Mouse (Mus musculus): ENCODE measurements around the gene Hk3. TPM values are rescaled to one million over a fixed set of nuclear protein-coding genes. Genes with fewer than 3 reads are reported as not detected.

Hk3 gene
- polyA plus RNA-seq (2014; fragmentation: Nextera tagmentation; extraction: Ambion mirVana): 1.8 and 2.1 TPM in 2 replicates

DNA sequence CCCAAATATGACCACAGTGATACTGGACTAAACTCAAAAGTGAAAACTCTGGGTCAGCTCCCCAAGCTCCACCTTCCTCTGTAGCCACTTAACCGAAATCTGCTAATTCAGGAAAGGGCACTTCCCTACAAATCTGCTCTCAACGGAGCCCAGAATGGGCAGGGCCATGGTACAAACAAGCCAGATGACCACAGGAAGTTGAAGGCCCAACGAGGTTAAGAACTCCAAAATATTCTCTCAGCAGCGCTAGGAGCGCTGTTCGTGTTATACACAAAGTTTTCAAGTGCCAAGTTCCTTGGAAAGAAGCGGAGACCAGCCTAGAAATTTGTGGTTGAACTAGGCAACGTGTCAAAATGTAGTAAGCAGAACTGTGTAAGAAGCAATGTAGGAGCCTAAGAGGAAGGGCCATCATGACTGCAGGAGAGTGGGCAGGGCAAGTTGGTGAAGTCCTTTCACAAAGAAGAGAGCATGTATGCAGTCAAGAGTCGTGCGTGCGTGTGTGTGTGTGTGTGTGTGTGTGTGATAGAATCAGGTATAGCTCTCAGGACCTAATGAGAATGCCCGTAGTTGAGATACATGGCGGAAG lies at the start of gene Hk3:
Gene Hk3, minus strand, starts transcription at position 192 of the 586 bp plus-strand sequence.
- ATAC-seq (ENCODE audit: low read depth) (no peak), DNase-seq (ENCODE audit: low spot score) (no peak)
- Histone ChIP-seq H3K9me3 (ENCODE audit: control insufficient read depth, low read length) (no peaks in the 10 kb centered on the region), H3K36me3 (ENCODE audit: control insufficient read depth, insufficient read depth, low read length) (no peaks in the 10 kb centered on the region), H3K4me3 (ENCODE audit: low read depth, low read length) (no peak within 1 kb of the TSS), H3K27ac (replicated peaks; ENCODE audit: low read depth, low read length) (no peak within 1 kb of the TSS), H3K27me3 (replicated peaks; ENCODE audit: control insufficient read depth, insufficient read depth, low read length) (no peaks in the 10 kb centered on the region), H3K9ac (ENCODE audit: low read depth, low read length) (no peak within 1 kb of the TSS), H3K4me1 (ENCODE audit: control insufficient read depth, insufficient read depth, low read length) (no peaks in the 10 kb centered on the region), H3K4me2 (ENCODE audit: low read depth, low read length) (no peak within 1 kb of the TSS)
- 86% methylated on average over 13 of the region's 13 CpGs for WGBS

DNA sequence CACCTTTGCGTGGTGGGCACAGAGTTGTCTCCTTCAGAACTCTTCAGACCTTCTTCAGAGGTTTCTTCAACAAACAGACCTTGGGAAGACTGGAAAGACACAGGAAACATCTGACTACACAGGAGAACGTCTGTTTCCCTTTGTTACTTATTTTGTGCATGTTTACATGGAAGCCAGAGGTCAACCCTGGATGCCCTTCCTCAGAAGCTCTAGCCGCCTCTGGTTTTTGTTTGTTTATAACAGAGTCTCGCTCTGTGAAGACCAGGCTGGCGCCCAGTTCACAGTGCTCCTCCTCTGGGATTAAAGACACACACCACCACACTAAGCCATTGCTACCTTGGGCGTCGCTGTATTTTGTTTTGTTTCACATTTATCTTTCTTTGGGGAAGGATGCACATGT lies 48.5 kb upstream of the Hk3 start:
- no peak for DNase-seq (ENCODE audit: low spot score)
- Histone ChIP-seq H3K9ac (ENCODE audit: low read depth, low read length) (no peak overlapping the region), H3K36me3 (ENCODE audit: control insufficient read depth, insufficient read depth, low read length) (peaks cover 12% of the 10 kb centered on the region; the same call in 1 of the 2 replicates), H3K4me1 (ENCODE audit: control insufficient read depth, insufficient read depth, low read length) (no peaks in the 10 kb centered on the region), H3K4me3 (ENCODE audit: low read depth, low read length) (no peak overlapping the region), H3K27ac (replicated peaks; ENCODE audit: low read depth, low read length) (no peak overlapping the region), H3K27me3 (replicated peaks; ENCODE audit: control insufficient read depth, insufficient read depth, low read length) (no peaks in the 10 kb centered on the region), H3K4me2 (ENCODE audit: low read depth, low read length) (no peak overlapping the region), H3K9me3 (ENCODE audit: control insufficient read depth, low read length) (no peaks in the 10 kb centered on the region)
- no peak for ATAC-seq (ENCODE audit: low read depth)
- WGBS: 59% methylated on average over 7 of the region's 7 CpGs

DNA sequence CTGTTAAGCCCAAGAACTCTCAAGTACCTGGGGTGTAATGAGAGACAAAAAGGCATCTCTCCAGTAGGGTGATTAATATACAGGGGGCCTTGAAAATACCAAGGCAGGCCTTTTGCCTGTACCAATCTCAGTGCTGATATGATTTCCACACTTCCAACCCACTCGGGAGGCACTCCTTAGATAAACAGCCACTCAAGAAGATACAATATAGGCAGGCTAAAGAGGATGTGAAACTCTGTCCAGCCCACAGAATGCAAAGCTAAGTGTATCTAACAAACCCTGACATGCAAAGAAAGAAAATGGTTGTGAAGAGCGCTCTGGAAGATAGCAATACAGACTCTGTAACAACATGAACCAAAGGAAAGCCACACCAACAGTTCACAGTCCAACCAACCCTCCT lies 42.1 kb upstream of the Hk3 start:
- DNase-seq (ENCODE audit: low spot score): no peak
- Histone ChIP-seq H3K9ac (ENCODE audit: low read depth, low read length) (no peak overlapping the region), H3K27ac (replicated peaks; ENCODE audit: low read depth, low read length) (no peak overlapping the region), H3K4me2 (ENCODE audit: low read depth, low read length) (no peak overlapping the region), H3K36me3 (ENCODE audit: control insufficient read depth, insufficient read depth, low read length) (peaks cover 22% of the 10 kb centered on the region), H3K9me3 (ENCODE audit: control insufficient read depth, low read length) (no peaks in the 10 kb centered on the region), H3K27me3 (replicated peaks; ENCODE audit: control insufficient read depth, insufficient read depth, low read length) (no peaks in the 10 kb centered on the region), H3K4me3 (ENCODE audit: low read depth, low read length) (no peak overlapping the region), H3K4me1 (ENCODE audit: control insufficient read depth, insufficient read depth, low read length) (no peaks in the 10 kb centered on the region)
- 92% methylated on average over 2 of the region's 2 CpGs for WGBS
- no peak for ATAC-seq (ENCODE audit: low read depth)

DNA sequence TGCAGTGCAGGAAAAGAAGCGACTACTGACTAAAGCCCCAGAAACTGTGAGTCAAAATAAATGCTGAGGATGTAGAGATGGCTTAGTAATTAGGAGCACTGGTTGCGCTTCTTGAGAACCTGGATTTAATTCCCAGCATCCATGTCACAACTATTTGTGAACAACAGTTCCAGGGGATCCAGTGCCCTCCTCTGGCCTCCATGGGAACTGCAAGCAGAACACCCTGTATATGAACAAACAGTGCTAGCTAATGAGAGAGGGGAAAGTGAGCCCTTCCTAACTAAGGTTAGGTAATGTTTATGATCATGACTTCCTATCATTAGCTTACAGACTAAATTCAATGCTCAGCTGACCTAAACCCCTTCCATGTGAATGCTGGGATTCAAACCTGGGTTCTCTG lies 36.9 kb upstream of the Hk3 start:
- ATAC-seq (ENCODE audit: low read depth): no peak

DNA sequence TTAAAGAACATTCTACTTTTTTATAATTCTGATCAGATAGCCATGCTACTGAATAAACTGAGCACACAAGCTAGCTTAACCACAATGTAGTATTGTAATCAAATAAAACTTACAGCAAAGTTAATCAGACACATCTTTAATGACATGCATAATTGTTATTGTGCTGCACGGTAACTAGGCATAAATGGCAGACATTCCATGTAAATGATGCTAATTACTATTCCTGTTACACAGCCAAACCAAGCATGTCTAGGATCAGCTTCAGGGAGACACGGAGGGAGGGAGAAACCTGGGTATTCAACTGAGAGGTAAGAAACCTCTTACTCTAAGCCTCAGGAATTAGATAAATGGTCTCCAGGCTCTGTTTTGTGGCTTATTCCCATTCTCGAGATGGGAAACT lies 26.5 kb upstream of the Hk3 start:
- peaks cover 17% of the 10 kb centered on the region; the same call in 1 of the 2 replicates for H3K36me3 ChIP-seq (ENCODE audit: control insufficient read depth, insufficient read depth, low read length)
- no peaks in the 10 kb centered on the region for H3K9me3 ChIP-seq (ENCODE audit: control insufficient read depth, low read length)
- no peak for DNase-seq (ENCODE audit: low spot score)
- H3K4me1 ChIP-seq (ENCODE audit: control insufficient read depth, insufficient read depth, low read length): no peaks in the 10 kb centered on the region
- 67% methylated on average over 3 of the region's 3 CpGs for WGBS
- H3K9ac ChIP-seq (ENCODE audit: low read depth, low read length): no peak overlapping the region
- no peak overlapping the region for H3K4me2 ChIP-seq (ENCODE audit: low read depth, low read length)
- H3K27ac ChIP-seq (replicated peaks; ENCODE audit: low read depth, low read length): no peak overlapping the region
- no peaks in the 10 kb centered on the region for H3K27me3 ChIP-seq (replicated peaks; ENCODE audit: control insufficient read depth, insufficient read depth, low read length)
- ATAC-seq (ENCODE audit: low read depth): no peak
- no peak overlapping the region for H3K4me3 ChIP-seq (ENCODE audit: low read depth, low read length)

More for the DNA sequence above, 36.9 kb upstream of the Hk3 start:
- WGBS: 95% methylated on average over 2 of the region's 2 CpGs
- Histone ChIP-seq H3K4me2 (ENCODE audit: low read depth, low read length) (no peak overlapping the region), H3K9me3 (ENCODE audit: control insufficient read depth, low read length) (no peaks in the 10 kb centered on the region), H3K36me3 (ENCODE audit: control insufficient read depth, insufficient read depth, low read length) (peaks cover 30% of the 10 kb centered on the region), H3K4me1 (ENCODE audit: control insufficient read depth, insufficient read depth, low read length) (no peaks in the 10 kb centered on the region), H3K4me3 (ENCODE audit: low read depth, low read length) (no peak overlapping the region), H3K9ac (ENCODE audit: low read depth, low read length) (no peak overlapping the region), H3K27ac (replicated peaks; ENCODE audit: low read depth, low read length) (no peak overlapping the region), H3K27me3 (replicated peaks; ENCODE audit: control insufficient read depth, insufficient read depth, low read length) (no peaks in the 10 kb centered on the region)
- DNase-seq (ENCODE audit: low spot score): no peak

DNA sequence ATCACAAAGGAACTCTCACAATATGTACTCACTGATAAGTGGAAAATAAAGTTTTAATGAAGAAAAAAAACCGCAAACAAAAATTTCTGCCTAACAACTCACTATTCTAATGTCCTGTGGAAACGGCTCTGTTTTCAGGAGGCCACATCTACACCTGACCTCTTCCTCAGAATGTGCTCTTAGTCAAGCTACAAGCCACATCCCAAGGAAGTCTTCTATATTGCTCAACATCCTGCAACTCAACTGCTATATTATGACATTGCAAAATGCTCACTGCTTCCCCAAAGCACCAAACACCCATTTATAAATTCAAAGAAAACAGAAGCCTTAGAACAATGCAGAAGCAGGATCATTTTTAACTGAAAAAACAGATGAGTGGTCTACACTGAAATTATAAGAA lies 18.8 kb upstream of the Hk3 start:
- 98% methylated on average over 2 of the region's 2 CpGs for WGBS
- Histone ChIP-seq H3K4me3 (ENCODE audit: low read depth, low read length) (no peak overlapping the region), H3K4me2 (ENCODE audit: low read depth, low read length) (no peak overlapping the region), H3K9ac (ENCODE audit: low read depth, low read length) (no peak overlapping the region), H3K9me3 (ENCODE audit: control insufficient read depth, low read length) (no peaks in the 10 kb centered on the region), H3K4me1 (ENCODE audit: control insufficient read depth, insufficient read depth, low read length) (no peaks in the 10 kb centered on the region), H3K36me3 (ENCODE audit: control insufficient read depth, insufficient read depth, low read length) (peaks cover 19% of the 10 kb centered on the region), H3K27ac (replicated peaks; ENCODE audit: low read depth, low read length) (no peak overlapping the region), H3K27me3 (replicated peaks; ENCODE audit: control insufficient read depth, insufficient read depth, low read length) (no peaks in the 10 kb centered on the region)
- no peak for DNase-seq (ENCODE audit: low spot score)
- no peak for ATAC-seq (ENCODE audit: low read depth)

DNA sequence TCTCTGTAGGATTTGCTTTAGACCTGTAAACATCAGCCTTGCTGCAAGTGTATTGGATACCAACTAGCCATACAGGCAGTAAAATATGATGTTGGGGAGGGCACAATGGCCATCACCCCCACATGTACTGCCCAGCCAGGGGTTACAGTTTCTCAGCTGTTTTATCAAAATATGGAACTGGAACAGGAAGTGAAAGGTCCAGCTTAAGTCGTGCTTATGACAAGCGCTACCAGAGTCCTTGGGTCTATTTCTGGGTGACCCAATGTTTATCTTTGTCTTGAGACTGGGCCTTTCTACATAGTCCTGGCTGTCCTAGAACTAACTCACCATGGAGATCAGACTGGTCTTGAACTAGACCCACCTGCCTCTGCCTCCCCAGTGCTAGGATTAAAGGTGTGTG lies 3.0 kb upstream of the Hk3 start:
- Histone ChIP-seq H3K27me3 (replicated peaks; ENCODE audit: control insufficient read depth, insufficient read depth, low read length) (no peaks in the 10 kb centered on the region), H3K9ac (ENCODE audit: low read depth, low read length) (no peak overlapping the region), H3K4me3 (ENCODE audit: low read depth, low read length) (no peak overlapping the region), H3K4me2 (ENCODE audit: low read depth, low read length) (no peak overlapping the region), H3K27ac (replicated peaks; ENCODE audit: low read depth, low read length) (no peak overlapping the region), H3K9me3 (ENCODE audit: control insufficient read depth, low read length) (no peaks in the 10 kb centered on the region), H3K4me1 (ENCODE audit: control insufficient read depth, insufficient read depth, low read length) (no peaks in the 10 kb centered on the region), H3K36me3 (ENCODE audit: control insufficient read depth, insufficient read depth, low read length) (peaks cover 15% of the 10 kb centered on the region)
- DNase-seq (ENCODE audit: low spot score) (no peak), ATAC-seq (ENCODE audit: low read depth) (no peak)
- WGBS: 87% methylated on average over 2 of the region's 2 CpGs

DNA sequence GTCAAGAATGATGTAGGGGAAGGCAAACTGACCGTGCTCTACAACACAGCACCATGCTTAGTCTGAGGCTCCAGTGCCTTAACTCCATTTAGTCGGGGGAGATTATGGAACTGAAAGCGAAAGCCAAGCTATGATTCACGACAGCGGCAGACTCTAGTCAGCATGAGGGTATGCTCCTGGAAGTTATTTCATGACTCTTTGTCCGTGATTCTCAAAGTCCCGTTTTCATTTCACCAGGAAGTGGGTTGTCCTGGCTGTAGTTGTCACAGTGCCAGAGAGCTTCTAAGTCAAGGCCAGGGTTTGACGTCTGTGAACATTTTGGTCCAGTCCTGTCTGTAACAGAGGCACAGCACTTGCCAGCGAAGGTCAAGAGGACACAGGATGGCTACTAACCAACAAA lies 1.5 kb upstream of the Hk3 start:
- H3K4me3 ChIP-seq (ENCODE audit: low read depth, low read length): no peak overlapping the region
- no peak overlapping the region for H3K9ac ChIP-seq (ENCODE audit: low read depth, low read length)
- H3K36me3 ChIP-seq (ENCODE audit: control insufficient read depth, insufficient read depth, low read length): peaks cover 2% of the 10 kb centered on the region; the same call in 1 of the 2 replicates
- H3K9me3 ChIP-seq (ENCODE audit: control insufficient read depth, low read length): no peaks in the 10 kb centered on the region
- H3K27ac ChIP-seq (replicated peaks; ENCODE audit: low read depth, low read length): no peak overlapping the region
- ATAC-seq (ENCODE audit: low read depth): no peak
- DNase-seq (ENCODE audit: low spot score): no peak
- no peak overlapping the region for H3K4me2 ChIP-seq (ENCODE audit: low read depth, low read length)
- H3K4me1 ChIP-seq (ENCODE audit: control insufficient read depth, insufficient read depth, low read length): no peaks in the 10 kb centered on the region
- 78% methylated on average over 9 of the region's 9 CpGs for WGBS
- H3K27me3 ChIP-seq (replicated peaks; ENCODE audit: control insufficient read depth, insufficient read depth, low read length): no peaks in the 10 kb centered on the region

DNA sequence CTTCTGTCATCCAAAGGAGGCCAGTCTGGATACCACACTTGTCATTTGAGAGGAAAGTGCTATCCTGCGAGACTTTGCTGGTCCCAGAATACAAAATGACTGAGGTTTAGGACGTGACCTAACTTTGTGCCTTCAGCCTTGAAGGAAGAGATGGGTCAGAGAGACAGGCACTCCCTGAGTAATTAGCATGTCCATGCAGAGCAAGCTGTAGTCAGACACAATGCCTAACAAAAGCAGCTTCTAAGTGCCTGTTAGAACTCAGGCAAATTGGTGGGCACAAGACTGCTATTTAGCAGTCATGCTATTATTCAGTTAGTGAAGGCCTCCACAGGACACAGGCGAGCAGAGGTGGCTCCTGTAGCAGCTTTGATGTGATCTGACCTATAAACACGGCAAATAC lies 1.1 kb upstream of the Hk3 start:
- no peak for ATAC-seq (ENCODE audit: low read depth)
- Histone ChIP-seq H3K4me1 (ENCODE audit: control insufficient read depth, insufficient read depth, low read length) (no peaks in the 10 kb centered on the region), H3K4me2 (ENCODE audit: low read depth, low read length) (no peak overlapping the region), H3K9me3 (ENCODE audit: control insufficient read depth, low read length) (no peaks in the 10 kb centered on the region), H3K9ac (ENCODE audit: low read depth, low read length) (no peak overlapping the region), H3K4me3 (ENCODE audit: low read depth, low read length) (no peak overlapping the region), H3K27me3 (replicated peaks; ENCODE audit: control insufficient read depth, insufficient read depth, low read length) (no peaks in the 10 kb centered on the region), H3K36me3 (ENCODE audit: control insufficient read depth, insufficient read depth, low read length) (no peaks in the 10 kb centered on the region), H3K27ac (replicated peaks; ENCODE audit: low read depth, low read length) (no peak overlapping the region)
- no peak for DNase-seq (ENCODE audit: low spot score)
- WGBS: 56% methylated on average over 4 of the region's 4 CpGs

Data from embryonic facial prominence, embryonic 14.5 days (tissue).